ENCODE assay signal across 22 mouse cellular contexts in genomic region chr2:14829451-14829850, GRCm38 (mm10).
DNase-seq lines count a peak whose midpoint lies in the region; ATAC-seq lines count a peak whose summit lies in the region.
"Had no signal": no experiment of that assay in that cellular context is flagged by ENCODE, and none has a peak within 500 bp of the region (broad histone marks: within the 10 kb centered on the region; RNA-seq: fewer than 3 reads in every experiment).

No protein-coding gene starts in this region.

- peak; percentile 71 for DNase-seq in adrenal gland, adult 8-10 months
- no peak for DNase-seq in adrenal gland, postnatal 25 days
- DNase-seq in adrenal gland, postnatal 10 days, result peak; percentile 40
- DNase-seq in adrenal gland, postnatal 36 days, result peak; percentile 43 to 46
- DNase-seq: cerebellum, adult 2 months; cerebellum, postnatal 10 days; embryo, embryonic 11 days; gastrocnemius, adult 2 months; gastrocnemius, postnatal 25 days; kidney, adult 18-20 months had no signal

- ATAC-seq in heart, embryonic 15.5 days (replicated peaks; ENCODE audit: insufficient number of reproducible peaks, insufficient read depth, low FRiP score, low read depth), result no peak
- ATAC-seq in heart, embryonic 11.5 days (replicated peaks; ENCODE audit: insufficient number of reproducible peaks, low FRiP score, low TSS enrichment), result no peak
- ATAC-seq: activated CD4-positive, CD25-positive, alpha-beta regulatory T cell, adult 4 months; forebrain, embryonic 14.5 days; intestine, embryonic 15.5 days; Patski had no signal

- no peak overlapping the region for H3K9ac ChIP-seq in heart, embryonic 15.5 days
- H3K9ac ChIP-seq in heart, embryonic 11.5 days (ENCODE audit: low read depth, low read length), result no peak overlapping the region
- H3K9ac ChIP-seq: embryonic facial prominence, embryonic 15.5 days; hindbrain, embryonic 14.5 days; intestine, embryonic 15.5 days had no signal

- H3K36me3 ChIP-seq in heart, embryonic 15.5 days, result no peaks in the 10 kb centered on the region
- H3K36me3 ChIP-seq in heart, embryonic 11.5 days (ENCODE audit: control insufficient read depth, insufficient read depth, low read length), result no peaks in the 10 kb centered on the region
- H3K36me3 ChIP-seq: embryonic facial prominence, embryonic 15.5 days; forebrain, embryonic 10.5 days; hindbrain, embryonic 10.5 days; intestine, embryonic 15.5 days had no signal

- H3K4me2 ChIP-seq in heart, embryonic 15.5 days, result no peak overlapping the region
- H3K4me2 ChIP-seq in heart, embryonic 11.5 days, result no peak overlapping the region
- H3K4me2 ChIP-seq: embryonic facial prominence, embryonic 15.5 days; hindbrain, embryonic 14.5 days; intestine, embryonic 15.5 days had no signal

- WGBS in heart, embryonic 15.5 days, result 56% methylated on average over 3 of the region's 3 CpGs
- 57% methylated on average over 3 of the region's 3 CpGs for WGBS in heart, embryonic 11.5 days (ENCODE audit: insufficient replicate concordance)

- H3K4me3 ChIP-seq in heart, embryonic 15.5 days, result no peak overlapping the region
- H3K4me3 ChIP-seq in heart, embryonic 11.5 days (ENCODE audit: low read depth, low read length), result no peak overlapping the region
- H3K4me3 ChIP-seq: embryonic facial prominence, embryonic 15.5 days; erythroblast, embryonic 14.5 days; forebrain, embryonic 10.5 days; gastrocnemius, adult 2 months; hindbrain, embryonic 10.5 days; intestine, embryonic 15.5 days had no signal

- no peaks in the 10 kb centered on the region for H3K9me3 ChIP-seq in heart, embryonic 15.5 days (replicated peaks)
- no peaks in the 10 kb centered on the region for H3K9me3 ChIP-seq in heart, embryonic 11.5 days (replicated peaks; ENCODE audit: control insufficient read depth, low read length)
- H3K9me3 ChIP-seq: embryonic facial prominence, embryonic 15.5 days; forebrain, embryonic 10.5 days; hindbrain, embryonic 10.5 days; intestine, embryonic 15.5 days had no signal

- H3K27me3 ChIP-seq in heart, embryonic 15.5 days, result no peaks in the 10 kb centered on the region
- no peaks in the 10 kb centered on the region for H3K27me3 ChIP-seq in heart, embryonic 11.5 days (ENCODE audit: control insufficient read depth, insufficient read depth, low read length)
- H3K27me3 ChIP-seq: CH12.LX; embryonic facial prominence, embryonic 15.5 days; intestine, embryonic 15.5 days; Patski had no signal

- peak overlapping the region; percentile 27; the same call in 1 of the 2 replicates for H3K27ac ChIP-seq in heart, embryonic 15.5 days
- no peak overlapping the region for H3K27ac ChIP-seq in heart, embryonic 11.5 days (ENCODE audit: low read depth, low read length)
- H3K27ac ChIP-seq: embryonic facial prominence, embryonic 15.5 days; forebrain, embryonic 10.5 days; gastrocnemius, adult 2 months; hindbrain, embryonic 10.5 days; hindbrain, embryonic 14.5 days; intestine, embryonic 15.5 days had no signal

- H3K4me1 ChIP-seq in heart, embryonic 15.5 days (replicated peaks), result peaks cover 26% of the 10 kb centered on the region
- H3K4me1 ChIP-seq in heart, embryonic 11.5 days (ENCODE audit: control insufficient read depth, insufficient read depth, low read length), result peaks cover 10% of the 10 kb centered on the region
- H3K4me1 ChIP-seq: hindbrain, embryonic 10.5 days; intestine, embryonic 15.5 days had no signal
